Comparison of ENCODE assay signal across 25 mouse cellular contexts in the genomic region with DNA sequence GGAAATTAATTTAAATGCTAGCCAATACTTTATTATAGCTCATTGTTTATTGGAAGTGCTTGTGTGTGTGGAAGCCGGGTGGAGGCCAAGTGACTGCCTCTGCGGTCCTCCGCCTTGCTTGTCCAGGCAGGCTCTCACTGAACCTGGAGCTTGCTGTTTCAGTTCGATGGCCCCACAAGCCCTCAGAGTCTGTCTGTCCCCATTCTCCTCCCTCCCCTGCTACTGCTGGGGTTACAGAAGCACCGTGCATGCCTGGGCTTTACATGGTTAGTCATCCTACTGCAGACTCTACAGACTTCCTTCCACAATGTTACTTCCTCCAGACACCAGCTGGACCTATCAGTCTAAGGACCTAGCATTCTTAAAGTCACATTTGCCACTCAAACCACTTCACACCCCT. TPM values are rescaled to one million over a fixed set of nuclear protein-coding genes. Genes with fewer than 3 reads are reported as not detected.
"Had no signal": no experiment of that assay in that cellular context is flagged by ENCODE, and none has a peak within 500 bp of the region (broad histone marks: within the 10 kb centered on the region; RNA-seq: fewer than 3 reads in every experiment).

No protein-coding gene starts in this region.

- H3K4me3 ChIP-seq: limb, embryonic 12.5 days; liver, embryonic 12.5 days; liver, embryonic 15.5 days; lung, embryonic 15.5 days; midbrain, embryonic 12.5 days; midbrain, embryonic 15.5 days; neural tube, embryonic 12.5 days; neural tube, embryonic 15.5 days had no signal

- DNase-seq: kidney, adult 18-20 months; kidney, postnatal 25 days; liver; lung, adult 18-20 months; lung, postnatal 10 days; lung, postnatal 36 days; retina, postnatal 1 day; right cerebral cortex, postnatal 25 days; spleen, adult 18-20 months; thymus, adult 18-20 months; thymus, postnatal 36 days had no signal

- H3K4me1 ChIP-seq: limb, embryonic 12.5 days; liver, embryonic 12.5 days; liver, embryonic 15.5 days; lung, embryonic 15.5 days; midbrain, embryonic 12.5 days; midbrain, embryonic 15.5 days; neural tube, embryonic 12.5 days; neural tube, embryonic 15.5 days had no signal

- ATAC-seq: inflammation-experienced regulatory T-cells, adult 6 months; intestine, embryonic 16.5 days; liver, embryonic 12.5 days; midbrain, embryonic 15.5 days had no signal

- H3K27me3 ChIP-seq: limb, embryonic 12.5 days; liver, embryonic 12.5 days; liver, embryonic 15.5 days; lung, embryonic 15.5 days; midbrain, embryonic 12.5 days; midbrain, embryonic 15.5 days; neural tube, embryonic 12.5 days; neural tube, embryonic 15.5 days had no signal

- H3K27ac ChIP-seq: kidney, postnatal 0 days; limb, embryonic 12.5 days; liver, embryonic 12.5 days; liver, embryonic 15.5 days; lung, embryonic 15.5 days; midbrain, embryonic 12.5 days; midbrain, embryonic 15.5 days; neural tube, embryonic 12.5 days; neural tube, embryonic 15.5 days had no signal

RNA-seq across cellular contexts. Expression of a gene that starts 29.6 kb away (rescaled TPM):
- total RNA-seq: megakaryocyte, adult 5-6 weeks had no signal
- polyA plus RNA-seq: inflammation-experienced regulatory T-cells, adult 6 months; liver, embryonic 12.5 days; liver, embryonic 15.5 days; lung, embryonic 15.5 days; stomach, embryonic 14.5 days; urinary bladder, adult 2 months had no signal
